Mouse (Mus musculus) left cerebral cortex, postnatal 10 days (tissue): ENCODE measurements at regions not wholly inside any gene's neighbourhood (a gene's known extent, or its start where the extent isn't known, plus 50 kb on each side); places are given as distances from the start of the nearest gene placed in this dataset.
"Not testable (repeated sequence)": the region's sequence is repeated elsewhere in the genome, so short reads cannot be mapped to it uniquely, and the experiment has no call there.

Experiments
- DNase-seq, 2 experiments: peaks; one replicate each; pipeline ENCODE4 v3.0.0; 2021 to 2022; ENCODE audit warnings: low spot score in 2 of 2, mixed read lengths in 1 of 2; ENCODE audit errors: extremely low spot score in 1 of 2
- intact Hi-C: fragments of 180-260 bp; cut with DNase I; formaldehyde crosslinking; loops from one replicate; pipeline ENCODE4 v1.15.1; 2025

DNA sequence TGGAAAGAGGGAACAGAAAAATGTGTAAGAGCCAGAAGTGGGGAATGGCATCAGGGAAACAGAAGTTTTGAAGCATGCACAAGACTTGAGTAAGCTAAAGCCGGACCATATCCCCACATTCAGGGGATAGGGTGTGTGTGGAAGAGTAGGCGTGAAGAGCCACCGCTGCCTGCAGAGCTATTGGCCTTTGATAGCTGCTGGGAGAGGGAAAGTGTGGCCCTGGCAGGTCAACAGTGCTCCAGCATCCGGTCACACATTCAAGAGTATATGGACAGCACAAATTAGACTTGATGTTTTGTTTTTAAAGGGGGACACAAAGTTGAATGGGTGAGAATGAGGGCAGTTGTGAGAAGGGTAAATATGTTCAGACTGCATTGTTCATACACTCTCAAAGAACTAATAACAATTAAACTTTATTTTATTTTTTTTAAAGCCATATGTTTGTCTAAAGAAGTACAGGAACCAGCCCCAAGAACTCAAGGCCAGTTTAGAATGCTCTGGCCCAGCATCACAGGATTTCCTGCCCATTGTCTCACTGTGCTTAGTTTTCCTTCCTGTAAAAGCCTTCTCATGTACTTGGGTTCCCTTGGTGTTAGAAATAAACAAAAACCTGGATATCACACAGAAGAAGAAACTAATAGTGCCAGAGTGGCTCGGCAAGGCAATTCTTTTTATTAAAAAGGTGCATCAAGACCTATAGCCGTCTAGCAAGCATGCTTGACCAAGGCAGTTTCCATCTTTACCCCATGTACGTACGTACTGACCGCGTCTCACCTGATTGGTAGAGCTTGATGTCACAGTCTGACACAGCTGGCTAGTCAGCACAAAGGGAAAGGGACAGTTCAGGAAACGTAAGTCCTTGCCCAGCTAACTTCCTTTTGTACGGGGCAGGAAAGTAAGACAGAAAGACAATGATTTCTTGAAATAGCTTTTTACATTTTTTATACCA is 144.6 kb upstream of the Rbbp6 start:
- DNase-seq: peak in 1 of 2 experiments; percentile 30
- intact Hi-C loops: no loop called here

DNA sequence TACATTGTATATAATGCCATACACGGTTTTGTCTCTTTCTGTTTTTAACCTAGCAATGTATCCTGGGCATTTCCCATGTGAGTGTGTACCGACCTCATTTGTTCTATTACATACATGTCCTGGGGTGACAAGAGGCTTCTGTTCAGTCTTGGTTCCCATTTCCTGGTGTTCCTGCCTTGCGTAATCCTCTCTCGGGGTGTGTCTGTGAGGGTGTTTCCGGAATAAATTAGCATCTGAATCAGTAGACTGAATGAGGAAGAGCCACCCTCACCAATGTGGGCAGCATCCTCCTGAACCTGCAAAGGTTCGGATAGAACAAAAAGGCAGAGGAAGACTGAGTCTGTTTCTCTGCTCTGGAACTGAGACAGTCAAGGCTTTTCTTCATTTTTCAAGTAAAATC is 142.1 kb upstream of the Rbbp6 start:
- intact Hi-C loops: no loop called here
- no peak for DNase-seq

- DNase-seq: no peak
- intact Hi-C loops: no loop called here
Observed at GRCm38 (mm10) chr7:122839091-122839490, 126.4 kb upstream of the Rbbp6 start.

- intact Hi-C loops: no loop called here
- DNase-seq: no peak
Observed at GRCm38 (mm10) chr7:122844831-122845230, 120.7 kb upstream of the Rbbp6 start.

GRCm38 (mm10) chr7:122847376-122847775 is 118.1 kb upstream of the Rbbp6 start:
- intact Hi-C loops: no loop called here
- DNase-seq: peak in 1 of 2 experiments; percentile 41

GRCm38 (mm10) chr7:122873386-122873785 is 92.1 kb upstream of the Rbbp6 start:
- intact Hi-C loops: no loop called here
- DNase-seq: no peak

- no peak for DNase-seq
- intact Hi-C loops: no loop called here
Observed at GRCm38 (mm10) chr7:122876286-122876685, 89.2 kb upstream of the Rbbp6 start.

DNA sequence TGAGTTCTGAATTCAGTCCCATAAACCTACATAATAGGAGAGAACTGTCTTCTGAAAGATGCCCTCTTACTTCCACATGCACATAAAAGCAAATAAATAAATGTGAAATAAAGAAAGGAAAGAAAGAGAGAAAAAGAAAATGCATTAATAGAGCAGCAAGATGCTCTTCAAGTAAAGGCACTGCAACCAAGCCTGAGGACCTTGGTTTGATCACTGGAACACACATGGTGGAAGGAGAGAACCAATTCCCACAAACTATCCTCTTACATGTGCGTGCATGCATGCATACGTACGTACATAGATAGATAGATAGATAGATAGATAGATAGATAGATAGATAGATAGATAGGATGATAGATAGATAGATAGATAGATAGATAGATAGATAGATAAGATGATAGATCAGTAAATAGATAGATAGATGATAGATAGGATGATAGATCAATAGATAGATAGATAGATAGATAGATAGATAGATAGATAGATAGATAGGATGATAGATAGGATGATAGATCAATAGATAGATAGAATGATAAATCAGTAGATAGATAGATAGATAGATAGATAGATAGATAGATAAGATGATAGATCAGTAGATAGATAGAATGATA is 83.5 kb upstream of the Rbbp6 start:
- DNase-seq, intact Hi-C loops: not testable (repeated sequence)

GRCm38 (mm10) chr7:122886737-122887136 is 78.7 kb upstream of the Rbbp6 start:
- DNase-seq: no peak
- intact Hi-C loops: no loop called here

- intact Hi-C loops: no loop called here
- no peak for DNase-seq
Observed at GRCm38 (mm10) chr7:122897148-122897547, 68.3 kb upstream of the Rbbp6 start.

DNA sequence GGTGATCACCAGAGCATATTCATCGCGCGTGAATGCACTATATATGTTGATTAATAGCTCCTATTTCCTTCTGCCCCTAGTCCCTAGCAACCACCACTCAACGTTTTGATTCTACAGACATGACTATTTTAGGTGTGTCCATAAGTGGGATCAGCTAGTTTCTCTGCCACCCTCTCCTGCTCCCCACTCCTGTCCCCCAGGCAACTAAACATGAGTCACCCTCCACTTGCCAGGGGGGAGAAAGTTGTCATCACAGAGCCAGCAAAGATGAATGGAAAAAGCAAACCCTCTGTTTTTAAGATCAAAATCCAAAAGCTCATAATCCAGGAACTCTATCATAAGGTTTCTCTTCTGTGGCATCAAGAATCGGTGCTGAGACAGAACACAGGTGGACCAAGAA is 59.4 kb upstream of the Rbbp6 start:
- intact Hi-C loops: no loop called here
- DNase-seq: no peak

DNA sequence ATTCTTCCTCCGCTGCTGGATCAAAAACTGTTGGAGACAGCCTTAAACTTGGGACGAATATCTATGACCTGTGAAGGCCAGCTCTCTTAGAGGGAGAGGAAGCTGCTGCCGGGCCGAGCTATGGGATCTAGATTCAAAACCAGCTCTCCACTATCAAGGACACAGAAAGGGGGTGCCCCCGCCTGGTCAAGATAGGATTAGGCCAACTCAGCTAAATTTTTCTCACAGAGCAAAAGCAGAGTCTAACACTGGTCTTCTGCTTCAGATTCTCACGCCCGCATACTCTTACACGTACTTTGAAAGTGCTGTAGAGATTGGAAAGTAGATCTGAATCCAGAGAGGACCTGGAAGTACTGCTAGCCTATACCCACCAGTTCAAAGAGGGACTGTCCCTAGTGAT is 56.2 kb upstream of the Rbbp6 start:
- intact Hi-C loops: no loop called here
- DNase-seq: no peak
